Mouse (Mus musculus): ENCODE results near the gene Kremen1. TPM values are rescaled to one million over a fixed set of nuclear protein-coding genes. Genes with fewer than 3 reads are reported as not detected.
A peak's percentile ranks its signal among the peaks of the same experiment; 100 is the strongest.

Kremen1 gene
- total RNA-seq (2012; rRNA removed) (9.9 and 11.8 TPM in 2 replicates), total RNA-seq (2014; rRNA removed) (4.4 and 5.0 TPM in 2 replicates), polyA plus RNA-seq (2012; ENCODE audit: insufficient read length, low read depth) (6.9 and 7.3 TPM in 2 replicates)

DNA sequence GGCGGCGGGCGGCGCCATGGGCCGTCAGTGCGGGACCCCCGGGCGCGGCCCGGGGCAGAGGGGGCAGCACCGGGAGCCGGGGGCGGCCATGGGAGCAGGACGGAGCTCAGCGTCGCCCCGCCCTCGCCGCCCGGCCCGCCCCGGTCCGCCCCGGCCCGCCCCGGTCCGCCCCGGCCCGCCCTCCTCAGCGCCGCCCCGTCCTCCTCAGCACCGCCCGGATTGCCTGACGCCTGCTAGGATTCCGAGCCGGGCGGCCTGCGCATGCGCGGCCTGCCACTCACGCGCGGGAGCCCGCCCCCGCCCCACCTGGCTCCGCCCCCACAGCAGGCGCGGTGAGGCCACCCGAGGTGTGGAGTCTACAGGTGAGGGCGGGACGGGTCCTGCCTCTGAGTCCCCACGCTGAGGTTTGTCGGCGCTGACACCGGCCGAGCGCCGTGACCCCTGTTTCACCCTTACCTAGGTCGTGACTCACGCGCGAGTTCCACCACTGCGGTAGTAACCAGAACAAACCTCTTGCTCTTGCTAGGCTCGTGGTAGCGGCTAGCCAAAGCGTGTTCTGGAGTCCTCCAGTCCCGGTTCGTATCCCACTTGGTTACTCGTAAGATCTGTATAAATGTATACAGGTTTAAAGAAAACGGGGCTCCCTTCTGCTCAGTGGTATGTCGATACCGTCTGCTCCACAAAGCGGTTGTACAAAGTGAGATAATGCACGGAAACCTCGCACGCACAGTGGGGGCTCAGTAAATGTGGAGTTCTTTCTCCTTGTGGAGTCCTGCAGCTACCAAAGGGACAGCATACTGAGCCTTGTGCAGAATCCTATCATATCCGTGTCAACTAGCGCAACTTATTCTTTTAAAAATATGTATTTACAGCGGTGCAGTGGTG lies at the start of gene Kremen1:
TSS of gene Kremen1 (minus strand) at position 51 of the 885 bp plus-strand sequence.
- peaks cover 15 to 40% of the 10 kb centered on the region in 2 experiments for H3K4me1 ChIP-seq (ENCODE audit: control insufficient read depth in 1 of 2, insufficient read depth in 2 of 2)
- no peaks in the 10 kb centered on the region for H3K79me2 ChIP-seq (replicated peaks; ENCODE audit: control insufficient read depth, extremely low read depth, insufficient read depth, poor library complexity, severe bottlenecking)
- no peak within 1 kb of the TSS for H3K27ac ChIP-seq (ENCODE audit: insufficient read depth, low read depth)
- peak within 1 kb of the TSS; percentile 73 for H3K4me2 ChIP-seq (ENCODE audit: insufficient read depth, low read depth, poor library complexity, severe bottlenecking)
- peaks cover 2% of the 10 kb centered on the region for H3K9me3 ChIP-seq (replicated peaks; ENCODE audit: low read length)
- H3K27me3 ChIP-seq (replicated peaks): peaks cover 11% of the 10 kb centered on the region
- H3K36me3 ChIP-seq (replicated peaks in 1 of 2; ENCODE audit: control insufficient read depth in 1 of 2, insufficient read depth in 1 of 2, low read length in 1 of 2): no peaks in the 10 kb centered on the region
- H3K4me3 ChIP-seq (replicated peaks in 1 of 3; ENCODE audit: low read depth in 2 of 3, low read length in 2 of 3, poor library complexity in 1 of 3): peak within 1 kb of the TSS; percentile 67 to 90 (median 79)
- TF ChIP-seq SIN3A (IDR thresholded peaks at IDR 0.05; ENCODE audit: low read length) (peak; percentile 26; the same call in 1 of the 2 replicates), BHLHE40 (IDR thresholded peaks at IDR 0.05; ENCODE audit: low read depth, low read length) (peak; percentile 77), HCFC1 (IDR thresholded peaks at IDR 0.05; ENCODE audit: low read depth, low read length) (peak; percentile 21; the same call in 1 of the 2 replicates), NELFE (IDR thresholded peaks at IDR 0.05; ENCODE audit: low read depth, low read length) (peak; percentile 54), CHD2 (IDR thresholded peaks at IDR 0.05; ENCODE audit: low read length) (0 out of 2 replicates have a peak, but pooled peaks have one; percentile 20), MAX (IDR thresholded peaks at IDR 0.05; ENCODE audit: low read length) (peak; percentile 52; the same call in 1 of the 2 replicates), SMC3 (IDR thresholded peaks at IDR 0.05; ENCODE audit: low read depth, low read length) (no peak), MYC (IDR thresholded peaks at IDR 0.05; ENCODE audit: low read depth, low read length) (peak; percentile 68; the same call in 1 of the 2 replicates), POLR2A (IDR thresholded peaks at IDR 0.05; ENCODE audit: low read depth, low read length) (peak; percentile 68), ZMIZ1 (IDR thresholded peaks at IDR 0.05; ENCODE audit: low read depth, low read length) (peak; percentile 52; the same call in 1 of the 2 replicates), NRF1 (IDR thresholded peaks at IDR 0.05; ENCODE audit: low read depth, low read length) (peak; percentile 96), MAFK (IDR thresholded peaks at IDR 0.05; ENCODE audit: insufficient replicate concordance, low read length) (no peak), ZC3H11A (IDR thresholded peaks at IDR 0.05; ENCODE audit: low read depth, low read length) (no peak), TBP (conservative IDR thresholded peaks at IDR 0.05; ENCODE audit: low read depth, low read length) (no peak), MXI1 (IDR thresholded peaks at IDR 0.05; ENCODE audit: low read depth, low read length) (peak; percentile 86), ELF1 (IDR thresholded peaks at IDR 0.05; ENCODE audit: low read depth, low read length) (no peak; the same call in 1 of the 2 replicates), MEF2A (IDR thresholded peaks at IDR 0.05; ENCODE audit: borderline replicate concordance, low read depth, low read length) (peak; percentile 47; the same call in 1 of the 2 replicates)
- in situ Hi-C loops (cut with MboI; ENCODE audit: low pct_ligation_motif_present, low pct_unique_long_range_greater_than_20kb, low sequenced_read_pairs) (no loop called here), dilution Hi-C loops (cut with MboI; ENCODE audit: extremely low pct_ligation_motif_present, extremely low pct_unique_long_range_greater_than_20kb, low sequenced_read_pairs) (no loop called here)
- peak within 1 kb of the TSS; percentile 71 for H3K9ac ChIP-seq (ENCODE audit: insufficient read depth, low read depth)
- DNase-seq (ENCODE audit: extremely low read depth): peak; percentile 91

Measured in CH12.LX (cell line).